Mouse (Mus musculus) embryonic facial prominence, embryonic 11.5 days (tissue): ENCODE measurements at regions not wholly inside any gene's neighbourhood (a gene's known extent, or its start where the extent isn't known, plus 50 kb on each side); places are given as distances from the start of the nearest gene placed in this dataset.

ENCODE experiments used
- ATAC-seq: fragments of 200-750 bp; cut with Nextera tagmentation; replicated peaks from 2 replicates; pipeline ENCODE4 v1.8.0; 2017; ENCODE audit warnings: low read depth; ENCODE audit not compliant: insufficient number of reproducible peaks, low FRiP score, low TSS enrichment
- DNase-seq: peaks from one replicate; pipeline ENCODE4 v3.0.0-alpha.2; 2015; ENCODE audit warnings: low spot score
- H3K27ac ChIP-seq: fragments of 300-500 bp; sonication (generic); replicated peaks from 2 replicates; pipeline ENCODE4 v1.5.1; 2014; ENCODE audit warnings: mild to moderate bottlenecking, low read depth, low read length, control low read depth
- H3K27me3 ChIP-seq: fragments of 300-500 bp; sonication (generic); 2 replicates; pipeline ENCODE4 v1.6.1; 2014; ENCODE audit warnings: mild to moderate bottlenecking, low read length, moderate library complexity, mixed read lengths; ENCODE audit not compliant: control insufficient read depth, insufficient read depth
- H3K36me3 ChIP-seq: fragments of 300-500 bp; sonication (generic); replicated peaks from 2 replicates; pipeline ENCODE4 v1.6.1; 2014; ENCODE audit warnings: low read depth, mild to moderate bottlenecking, low read length, moderate library complexity, mixed read lengths; ENCODE audit not compliant: control insufficient read depth, insufficient read depth
- H3K4me1 ChIP-seq: fragments of 300-500 bp; sonication (generic); 2 replicates; pipeline ENCODE4 v1.6.1; 2014; ENCODE audit warnings: low read length, mixed read lengths; ENCODE audit not compliant: control insufficient read depth, insufficient read depth
- H3K4me2 ChIP-seq: fragments of 300-500 bp; sonication (generic); 2 replicates; pipeline ENCODE4 v1.6.1; 2014; ENCODE audit warnings: low read depth, mild to moderate bottlenecking, control low read depth, low read length, moderate library complexity
- H3K4me3 ChIP-seq: fragments of 300-500 bp; sonication (generic); 2 replicates; pipeline ENCODE4 v1.5.1; 2014; ENCODE audit warnings: low read depth, low read length, control low read depth
- H3K9ac ChIP-seq: fragments of 300-500 bp; sonication (generic); replicated peaks from 2 replicates; pipeline ENCODE4 v1.6.1; 2014; ENCODE audit warnings: mild to moderate bottlenecking, control low read depth, low read length
- H3K9me3 ChIP-seq: fragments of 300-500 bp; sonication (generic); replicated peaks from 2 replicates; pipeline ENCODE4 v1.6.1; 2016; ENCODE audit warnings: mild to moderate bottlenecking, low read length, inconsistent platforms, mixed read lengths; ENCODE audit not compliant: control insufficient read depth
- WGBS: fragments of 180-500 bp; shearing (Covaris S2); extraction: QIAGEN DNeasy Blood & Tissue Kit; methylation state at CpG from one replicate; pipeline ENCODE4 v1.1.7; 2014; 5-methylcytosine and 5-hydroxymethylcytosine counted together

DNA sequence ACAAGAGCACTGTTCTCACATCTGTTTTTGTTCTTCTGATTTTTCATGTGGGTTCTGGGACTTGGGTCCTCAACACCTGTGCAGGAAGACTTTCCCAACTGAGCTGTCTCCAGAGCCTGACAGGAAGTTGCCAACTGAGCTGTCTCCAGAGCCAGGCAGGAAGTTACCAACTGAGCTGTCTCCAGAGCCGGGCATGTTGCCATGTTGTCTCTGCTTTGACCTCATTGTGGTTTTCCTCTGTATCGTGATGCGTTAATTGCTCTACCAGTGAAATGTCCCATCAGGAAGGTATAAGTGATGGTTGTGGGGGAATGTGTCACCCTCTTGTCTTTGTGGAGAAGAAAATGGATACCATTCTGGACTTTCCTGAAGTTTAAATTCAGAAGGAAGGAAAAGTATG lies 54.4 kb upstream of the Olfm4 start:
- Histone ChIP-seq H3K4me3 (no peak overlapping the region), H3K9me3 (no peaks in the 10 kb centered on the region), H3K9ac (no peak overlapping the region), H3K4me1 (no peaks in the 10 kb centered on the region), H3K4me2 (no peak overlapping the region), H3K27ac (no peak overlapping the region), H3K36me3 (no peaks in the 10 kb centered on the region), H3K27me3 (no peaks in the 10 kb centered on the region)
- DNase-seq (no peak), ATAC-seq (no peak)
- WGBS, result 88% methylated on average over 3 of the region's 3 CpGs

GRCm38 (mm10) chr14:79927161-79927560 lies 56.7 kb upstream of the Olfm4 start:
- Histone ChIP-seq H3K9me3 (no peaks in the 10 kb centered on the region), H3K4me1 (no peaks in the 10 kb centered on the region), H3K36me3 (no peaks in the 10 kb centered on the region), H3K27me3 (no peaks in the 10 kb centered on the region), H3K4me2 (no peak overlapping the region), H3K27ac (no peak overlapping the region), H3K4me3 (no peak overlapping the region), H3K9ac (no peak overlapping the region)
- ATAC-seq (no peak), DNase-seq (no peak)
- 78% methylated on average over 1 of the region's 1 CpGs for WGBS

DNA sequence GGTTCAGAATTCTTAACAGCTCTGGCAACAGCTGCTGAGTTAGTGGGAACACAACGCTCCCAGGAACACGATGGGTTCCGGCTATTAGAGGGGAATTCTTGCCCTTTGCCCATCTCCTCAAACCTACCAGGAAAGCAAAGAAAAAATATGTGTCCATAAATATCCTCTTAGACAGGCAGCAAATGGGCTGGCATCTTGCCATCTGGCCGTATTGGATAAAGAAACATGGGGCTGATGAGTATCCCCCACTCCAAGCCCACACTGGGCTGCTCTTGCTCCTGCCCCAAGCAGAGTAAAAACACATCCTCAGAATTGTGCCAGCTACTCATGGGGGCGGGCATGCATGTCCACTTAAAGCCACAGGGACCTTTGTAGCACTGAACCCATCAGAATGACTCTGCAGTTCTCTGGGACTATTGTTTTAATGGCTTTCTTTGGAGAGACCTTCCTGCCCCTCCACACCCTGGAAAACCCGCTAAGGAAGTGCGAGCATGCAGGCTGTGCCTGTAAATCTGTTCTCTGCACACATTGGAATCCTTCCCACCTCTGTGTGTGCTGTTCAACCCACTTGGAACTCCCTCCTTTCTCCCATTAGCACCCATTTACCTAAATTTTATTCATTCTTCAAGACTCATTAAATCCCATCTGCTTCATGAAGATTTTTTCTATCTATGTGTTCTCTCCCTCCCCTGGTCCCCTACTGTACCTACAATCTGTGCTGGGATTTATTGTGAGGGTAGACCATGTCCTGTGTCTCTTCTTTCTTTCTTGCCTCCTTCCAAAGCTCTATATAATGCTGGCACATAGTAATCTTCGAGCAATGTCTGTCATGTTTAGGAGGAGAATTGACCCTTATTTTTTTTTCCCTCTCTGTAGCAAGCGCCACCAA lies 66.7 kb upstream of the Olfm4 start:
- DNase-seq (no peak), ATAC-seq (no peak)
- Histone ChIP-seq H3K9ac (no peak overlapping the region), H3K27ac (no peak overlapping the region), H3K27me3 (no peaks in the 10 kb centered on the region), H3K36me3 (no peaks in the 10 kb centered on the region), H3K9me3 (no peaks in the 10 kb centered on the region), H3K4me1 (no peaks in the 10 kb centered on the region), H3K4me2 (no peak overlapping the region), H3K4me3 (no peak overlapping the region)
- 77% methylated on average over 9 of the region's 9 CpGs for WGBS

- H3K36me3 ChIP-seq, result no peaks in the 10 kb centered on the region
- DNase-seq, result no peak
- H3K4me3 ChIP-seq, result no peak overlapping the region
- no peak overlapping the region for H3K9ac ChIP-seq
- H3K4me2 ChIP-seq, result no peak overlapping the region
- no peaks in the 10 kb centered on the region for H3K27me3 ChIP-seq
- no peak overlapping the region for H3K27ac ChIP-seq
- H3K9me3 ChIP-seq, result no peaks in the 10 kb centered on the region
- H3K4me1 ChIP-seq, result no peaks in the 10 kb centered on the region
- 80% methylated on average over 4 of the region's 4 CpGs for WGBS
- no peak for ATAC-seq
Observed at GRCm38 (mm10) chr14:79914966-79915365, 68.9 kb upstream of the Olfm4 start.

- no peak for ATAC-seq
- Histone ChIP-seq H3K9ac (no peak overlapping the region), H3K36me3 (no peaks in the 10 kb centered on the region), H3K27ac (no peak overlapping the region), H3K4me2 (no peak overlapping the region), H3K9me3 (no peaks in the 10 kb centered on the region), H3K4me3 (no peak overlapping the region), H3K4me1 (no peaks in the 10 kb centered on the region), H3K27me3 (no peaks in the 10 kb centered on the region)
- no peak for DNase-seq
Observed at GRCm38 (mm10) chr14:79913315-79913714, 70.6 kb upstream of the Olfm4 start.

DNA sequence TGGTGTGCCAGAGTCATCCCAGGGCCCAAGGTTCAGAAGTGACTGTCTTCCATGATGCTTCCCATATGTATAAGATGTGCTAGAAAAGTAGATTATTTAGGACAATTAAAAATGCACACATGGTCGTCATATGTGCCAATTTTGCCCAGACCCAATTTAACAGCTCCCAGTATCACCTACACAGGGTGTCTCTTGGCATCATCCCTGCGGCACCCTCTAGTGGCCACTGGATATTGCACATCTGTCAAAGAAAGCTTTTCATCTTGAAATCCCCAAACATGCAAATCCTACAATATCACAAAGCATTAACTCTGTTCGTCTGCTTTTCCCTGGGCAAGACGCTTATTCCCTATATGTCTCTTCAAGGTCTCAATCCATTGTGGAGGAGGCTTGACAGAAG lies 71.3 kb upstream of the Olfm4 start:
- H3K36me3 ChIP-seq, result no peaks in the 10 kb centered on the region
- H3K4me2 ChIP-seq, result no peak overlapping the region
- no peak overlapping the region for H3K9ac ChIP-seq
- H3K9me3 ChIP-seq, result no peaks in the 10 kb centered on the region
- H3K4me3 ChIP-seq, result no peak overlapping the region
- no peak overlapping the region for H3K27ac ChIP-seq
- ATAC-seq (no peak), DNase-seq (peak; percentile 52)
- no peaks in the 10 kb centered on the region for H3K27me3 ChIP-seq
- WGBS, result 47% methylated on average over 4 of the region's 4 CpGs
- H3K4me1 ChIP-seq, result no peaks in the 10 kb centered on the region

DNA sequence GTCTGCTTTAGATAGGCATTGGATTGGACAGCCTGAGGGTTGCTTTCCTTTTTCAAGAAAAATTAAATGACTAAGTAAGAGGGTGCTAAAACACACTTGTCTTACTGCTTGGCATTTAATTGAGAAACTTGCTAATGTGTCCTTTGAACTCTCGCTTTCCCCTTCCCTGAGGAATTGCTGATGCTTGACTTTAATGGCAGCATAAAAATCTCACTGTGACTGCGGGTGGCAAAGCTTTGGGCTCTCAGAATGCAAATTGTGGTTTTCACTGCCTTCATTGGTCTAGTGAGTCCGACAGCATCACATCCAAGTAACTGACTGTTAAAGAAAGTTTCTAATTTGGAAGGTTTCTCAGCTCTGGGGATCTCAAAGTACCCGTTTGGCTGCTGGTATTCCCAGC lies 76.1 kb upstream of the Olfm4 start:
- no peaks in the 10 kb centered on the region for H3K27me3 ChIP-seq
- no peaks in the 10 kb centered on the region for H3K36me3 ChIP-seq
- no peaks in the 10 kb centered on the region for H3K9me3 ChIP-seq
- no peak for ATAC-seq
- no peak overlapping the region for H3K4me3 ChIP-seq
- 56% methylated on average over 4 of the region's 4 CpGs for WGBS
- no peak overlapping the region for H3K9ac ChIP-seq
- no peak for DNase-seq
- H3K27ac ChIP-seq, result no peak overlapping the region
- no peak overlapping the region for H3K4me2 ChIP-seq
- no peaks in the 10 kb centered on the region for H3K4me1 ChIP-seq

DNA sequence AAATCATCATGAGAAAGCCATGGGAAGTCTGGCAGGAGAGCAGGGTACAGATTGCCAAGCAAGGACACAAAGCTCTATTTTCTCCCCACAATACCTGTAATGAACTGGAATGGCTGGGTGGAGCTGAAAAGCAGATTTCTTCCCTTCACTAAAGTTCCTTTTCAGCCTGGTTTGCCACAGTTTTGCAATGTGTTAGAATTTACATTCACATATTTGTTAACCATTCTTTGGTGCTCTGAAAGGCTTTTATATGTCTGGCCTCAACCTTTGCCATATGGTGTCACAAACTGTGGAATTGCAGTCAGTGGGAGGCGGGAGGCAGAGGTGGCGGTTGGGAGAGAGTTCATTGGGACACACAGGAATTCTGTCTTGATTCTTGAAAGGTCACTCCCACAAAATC lies 78.3 kb upstream of the Olfm4 start:
- Histone ChIP-seq H3K9ac (no peak overlapping the region), H3K9me3 (no peaks in the 10 kb centered on the region), H3K27ac (no peak overlapping the region), H3K4me1 (no peaks in the 10 kb centered on the region), H3K4me2 (no peak overlapping the region), H3K36me3 (no peaks in the 10 kb centered on the region), H3K4me3 (no peak overlapping the region), H3K27me3 (no peaks in the 10 kb centered on the region)
- WGBS, result 63% methylated on average over 2 of the region's 2 CpGs
- no peak for DNase-seq
- no peak for ATAC-seq
